Mouse (Mus musculus) gastrocnemius, postnatal 10 days (tissue): ENCODE measurements around the gene Ddt. TPM values are rescaled to one million over a fixed set of nuclear protein-coding genes. Genes with fewer than 3 reads are reported as not detected.
A peak's percentile ranks its signal among the peaks of the same experiment; 100 is the strongest.
"Not testable (repeated sequence)": the region's sequence is repeated elsewhere in the genome, so short reads cannot be mapped to it uniquely, and the experiment has no call there.

ENCODE experiments used
- DNase-seq: peaks from one replicate; pipeline ENCODE4 v3.0.0; 2021; ENCODE audit warnings: mixed read lengths
- total RNA-seq, 2 experiments: library from RNA; stranded (reverse); gene quantifications; 2 replicates each; pipeline ENCODE4 v1.2.3; 2021

Gene Ddt
- total RNA-seq, 2 experiments from 2014 or later: 26.9 to 35.6 TPM

GRCm38 (mm10) chr10:75774102-75774501 lies 888 bp upstream of the Ddt start:
- no peak for DNase-seq

GRCm38 (mm10) chr10:75767756-75768155 lies 5.5 kb downstream of the Ddt start:
- DNase-seq: not testable (repeated sequence)

- DNase-seq: no peak
Observed at GRCm38 (mm10) chr10:75766856-75767255, 6.4 kb downstream of the Ddt start.

GRCm38 (mm10) chr10:75764519-75765473 lies 8.4 kb downstream of the Ddt start:
- DNase-seq: peak; percentile 68

- peak; percentile 93 for DNase-seq
Observed at GRCm38 (mm10) chr10:75763682-75764518, 9.3 kb downstream of the Ddt start, which contains the start of gene Cabin1. Cabin1 (minus strand) TSS chr10:75764341.

DNA sequence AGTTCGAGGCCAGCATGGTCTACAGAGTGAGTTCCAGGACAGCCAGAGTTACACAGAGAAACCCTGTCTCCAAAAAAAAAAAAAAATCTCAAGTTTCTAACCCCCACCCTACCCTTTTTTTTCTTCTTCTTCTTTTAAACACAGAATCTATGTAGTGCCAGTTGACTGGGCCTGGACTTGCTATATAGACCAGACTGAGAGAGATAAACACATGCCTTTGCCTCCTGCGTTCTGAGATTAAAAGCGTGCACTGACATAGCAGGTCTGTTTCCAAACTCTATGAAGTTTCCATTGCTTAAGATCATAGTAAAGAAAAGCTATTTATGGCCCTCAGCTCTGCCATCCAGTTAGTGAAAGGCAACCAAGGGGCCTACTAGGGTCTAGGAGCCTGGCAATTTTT lies 10.8 kb downstream of the Ddt start:
- DNase-seq: no peak

DNA sequence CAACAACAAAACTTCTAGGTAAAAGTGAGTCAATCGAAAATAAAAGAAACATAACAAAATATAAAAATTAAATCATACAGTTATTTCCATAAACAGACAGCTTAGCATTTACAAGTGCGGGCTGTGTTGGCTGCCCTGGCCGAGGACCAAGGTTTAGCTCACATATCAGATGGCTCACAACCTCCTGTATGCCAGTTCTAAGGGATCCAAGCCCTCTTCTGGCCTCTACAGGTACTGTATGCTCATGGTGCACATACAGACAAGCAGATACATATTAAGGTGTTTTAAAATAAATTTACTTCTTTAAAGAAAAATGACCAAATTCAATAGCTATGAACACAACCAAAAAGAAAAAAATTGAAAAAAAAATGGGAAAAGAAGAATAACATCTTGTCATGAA lies 12.9 kb downstream of the Ddt start:
- no peak for DNase-seq

DNA sequence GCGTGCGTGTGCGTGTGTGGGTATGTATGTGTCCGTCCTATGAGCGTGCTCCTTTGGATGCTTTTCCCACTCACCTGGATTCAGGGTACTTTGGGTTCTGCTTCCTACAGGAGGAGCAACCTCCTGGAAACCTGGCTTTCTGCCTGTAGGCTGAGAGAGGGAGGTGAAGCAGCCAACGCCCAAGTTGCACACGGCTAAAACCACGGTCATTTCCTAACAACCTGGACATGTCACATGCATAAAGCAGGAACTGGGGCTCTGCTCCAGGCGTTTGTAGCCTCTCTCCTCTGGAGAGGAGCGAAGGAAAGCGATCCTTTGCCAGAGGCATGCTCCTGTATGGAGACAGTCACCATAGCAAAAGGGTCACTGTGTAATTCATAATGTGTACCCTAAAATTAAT lies 16.5 kb downstream of the Ddt start:
- DNase-seq: no peak

GRCm38 (mm10) chr10:75744017-75744416 lies 29.2 kb downstream of the Ddt start:
- peak; percentile 87 for DNase-seq

- DNase-seq: no peak
Observed at GRCm38 (mm10) chr10:75743369-75743768, 29.8 kb downstream of the Ddt start.

GRCm38 (mm10) chr10:75740866-75741265 lies 32.3 kb downstream of the Ddt start:
- no peak for DNase-seq

DNA sequence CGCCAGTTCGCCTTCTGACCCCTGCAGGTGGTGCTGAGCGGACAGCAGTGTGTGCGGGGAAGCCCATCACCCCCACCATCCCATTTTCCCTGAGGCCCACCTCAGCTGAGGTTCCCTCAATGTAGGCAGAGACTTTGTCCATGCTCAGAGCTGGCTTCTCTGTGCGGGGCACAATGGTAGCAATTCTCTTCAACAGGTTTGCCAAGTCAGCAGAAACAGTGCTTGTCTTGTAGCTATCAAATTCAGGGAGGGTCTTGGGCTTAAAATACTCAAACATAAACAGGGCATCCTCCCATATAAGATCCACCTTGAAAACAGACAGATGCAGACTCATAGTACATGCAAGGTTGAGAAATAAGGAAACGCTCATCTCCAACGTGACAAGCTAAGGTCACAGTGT lies 47.8 kb downstream of the Ddt start:
- DNase-seq: no peak

Other genes starting within 250 kb of the Ddt start
- gene Lrrc75b, start 213.1 kb downstream of the Ddt start, total RNA-seq: 1 to 10 TPM; 1.3 to 1.9 TPM
- gene Ggt1, start 211.8 kb downstream of the Ddt start, total RNA-seq: 1 to 10 TPM in 1 of 2 experiments, under 1 TPM in 1; 0.52 to 1.0 TPM
- 1 to 10 TPM; 5.8 to 7.0 TPM for gene Ggt5, start 184.1 kb downstream of the Ddt start, total RNA-seq
- 1 to 10 TPM; 2.6 to 3.3 TPM for gene Susd2, start 129.4 kb downstream of the Ddt start, total RNA-seq
- gene Cabin1, start 9.1 kb downstream of the Ddt start, total RNA-seq: 10 to 100 TPM; 11.7 to 18.7 TPM
- gene Gm20441, start 7.5 kb upstream of the Ddt start, total RNA-seq: not detected
- gene Gstt3, start 8.0 kb upstream of the Ddt start, total RNA-seq: 1 to 10 TPM; 6.0 to 6.3 TPM
- 10 to 100 TPM; 12.0 to 12.5 TPM for gene Gstt1, start 25.2 kb upstream of the Ddt start, total RNA-seq
- gene Gstt4, start 49.1 kb upstream of the Ddt start, total RNA-seq: not detected
- gene Gstt2, start 64.0 kb upstream of the Ddt start, total RNA-seq: 1 to 10 TPM; 7.1 to 8.4 TPM
- gene Mif, start 86.8 kb upstream of the Ddt start, total RNA-seq: 100 to 1,000 TPM; 146 to 148 TPM
- gene Derl3, start 120.0 kb upstream of the Ddt start, total RNA-seq: under 1 TPM in 1 of 2 experiments, not detected in 1; 0.27 TPM
- 10 to 100 TPM; 30.5 to 39.1 TPM for gene Smarcb1, start 148.2 kb upstream of the Ddt start, total RNA-seq
- gene Chchd10, start 159.7 kb upstream of the Ddt start, total RNA-seq: 100 to 1,000 TPM; 592 to 715 TPM
- 1 to 10 TPM; 5.1 to 7.4 TPM for gene Mmp11, start 163.1 kb upstream of the Ddt start, total RNA-seq
- gene Gm867, start 167.3 kb upstream of the Ddt start, total RNA-seq: under 1 TPM in 1 of 2 experiments, not detected in 1; 0.27 TPM
- gene Vpreb3, start 169.6 kb upstream of the Ddt start, total RNA-seq: 1 to 10 TPM in 1 of 2 experiments, not detected in 1; 1.1 TPM
- not detected for gene Gm5134, start 181.1 kb upstream of the Ddt start, total RNA-seq